Mouse (Mus musculus) erythroblast, embryonic 14.5 days (primary cell): ENCODE measurements around the gene Banf2.

Experiments
- GATA1 ChIP-seq: IDR thresholded peaks from 2 replicates; pipeline ENCODE4 v1.6.1; 2012; ENCODE audit warnings: low read length, inconsistent platforms, mixed read lengths
- TAL1 ChIP-seq: IDR thresholded peaks from 3 replicates; pipeline ENCODE4 v1.6.1; 2012; ENCODE audit warnings: low read length, inconsistent platforms, mixed read lengths

- TF ChIP-seq GATA1 (no peak), TAL1 (no peak)
These were observed 18.4 kb upstream of the Banf2 start for GRCm38 (mm10) chr2:144014481-144014880.
